Mouse (Mus musculus) forebrain, embryonic 11.5 days (tissue): ENCODE data around the gene Kcnb1. TPM values are rescaled to one million over a fixed set of nuclear protein-coding genes. Genes with fewer than 3 reads are reported as not detected.

Experiments
- polyA plus RNA-seq: library from polyadenylated mRNA; unstranded; fragments of >200 nt; fragmentation: Nextera tagmentation; extraction: Ambion mirVana; gene quantifications from 2 replicates; pipeline ENCODE4 v1.2.1, GENCODE M21; 2014

Gene Kcnb1
- polyA plus RNA-seq, 1 experiment from 2014 or later, result 0.73 TPM

Other genes with a start within 250 kb of the Kcnb1 start
- gene Stau1, start 193.9 kb downstream of the Kcnb1 start, polyA plus RNA-seq, result 100 and 105 TPM in 2 replicates
- gene Ddx27, start 175.0 kb downstream of the Kcnb1 start, polyA plus RNA-seq, result 56.8 and 60.3 TPM in 2 replicates
- gene Znfx1, start 127.1 kb downstream of the Kcnb1 start, polyA plus RNA-seq, result 6.0 and 7.4 TPM in 2 replicates
- 8.1 and 9.2 TPM in 2 replicates for gene Ptgis, start 50.4 kb upstream of the Kcnb1 start, polyA plus RNA-seq
- 17.5 and 19.2 TPM in 2 replicates for gene B4galt5, start 159.0 kb upstream of the Kcnb1 start, polyA plus RNA-seq
- 23.9 and 24.3 TPM in 2 replicates for gene Slc9a8, start 231.6 kb upstream of the Kcnb1 start, polyA plus RNA-seq